Mouse (Mus musculus): Measurements from ENCODE around the gene Shroom4. TPM values are rescaled to one million over a fixed set of nuclear protein-coding genes. Genes with fewer than 3 reads are reported as not detected.

Shroom4 gene
- polyA plus RNA-seq, 1 experiment = 3.3 TPM

DNA sequence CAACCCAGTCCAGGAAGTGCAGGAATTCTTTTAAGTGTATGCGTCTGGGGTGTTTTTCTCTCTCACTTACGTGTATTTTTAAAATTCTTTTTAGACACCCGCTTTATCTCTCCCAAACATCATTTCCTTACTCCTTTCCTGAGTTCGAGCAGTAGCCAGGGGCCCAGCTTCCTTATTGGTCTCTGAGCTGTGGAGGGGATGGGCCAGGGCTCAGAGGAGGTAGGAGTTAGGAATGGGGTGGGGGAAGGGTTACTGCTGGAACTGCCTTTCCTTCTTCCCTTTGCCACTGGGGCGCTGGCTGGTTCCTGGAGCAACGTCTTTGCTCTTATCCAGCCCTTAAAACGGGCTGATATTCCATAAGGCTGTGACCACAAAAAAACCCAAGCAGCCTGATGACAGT is 177.3 kb downstream of the Shroom4 start:
- H3K4me1 ChIP-seq (ENCODE audit: control insufficient read depth, insufficient read depth, insufficient read length, low read length) = peaks cover 2% of the 10 kb centered on the region
- H3K27ac ChIP-seq (replicated peaks; ENCODE audit: low read depth, low read length) = peak overlapping the region; percentile 100
- H3K4me3 ChIP-seq (ENCODE audit: insufficient read depth, low read depth, low read length) = peak overlapping the region; percentile 80

DNA sequence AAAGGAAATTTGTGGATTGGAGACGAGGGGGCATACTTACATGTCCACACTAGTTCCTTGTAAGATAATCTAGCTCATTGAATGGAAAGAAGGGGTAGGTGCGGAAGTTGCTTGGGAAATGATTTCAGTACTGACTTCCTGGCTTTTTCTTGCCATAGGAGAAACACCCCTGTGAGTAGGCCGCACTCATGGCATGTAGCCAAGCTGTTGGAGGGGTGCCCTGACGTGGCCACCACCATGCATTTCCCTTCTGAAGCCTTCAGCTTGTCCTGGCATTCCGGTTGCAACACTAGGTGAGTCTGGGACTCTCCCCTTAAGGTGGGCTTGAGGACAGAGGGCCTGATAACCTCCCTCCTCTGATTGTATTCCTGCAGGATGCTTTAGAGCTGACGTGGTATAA is 181.0 kb downstream of the Shroom4 start:
- Histone ChIP-seq H3K4me3 (ENCODE audit: insufficient read depth, low read depth, low read length) (peak overlapping the region; percentile 13; the same call in 1 of the 2 replicates), H3K4me1 (ENCODE audit: control insufficient read depth, insufficient read depth, insufficient read length, low read length) (peaks cover 7% of the 10 kb centered on the region), H3K27ac (replicated peaks; ENCODE audit: low read depth, low read length) (peak overlapping the region; percentile 37; the same call in 1 of the 2 replicates)

DNA sequence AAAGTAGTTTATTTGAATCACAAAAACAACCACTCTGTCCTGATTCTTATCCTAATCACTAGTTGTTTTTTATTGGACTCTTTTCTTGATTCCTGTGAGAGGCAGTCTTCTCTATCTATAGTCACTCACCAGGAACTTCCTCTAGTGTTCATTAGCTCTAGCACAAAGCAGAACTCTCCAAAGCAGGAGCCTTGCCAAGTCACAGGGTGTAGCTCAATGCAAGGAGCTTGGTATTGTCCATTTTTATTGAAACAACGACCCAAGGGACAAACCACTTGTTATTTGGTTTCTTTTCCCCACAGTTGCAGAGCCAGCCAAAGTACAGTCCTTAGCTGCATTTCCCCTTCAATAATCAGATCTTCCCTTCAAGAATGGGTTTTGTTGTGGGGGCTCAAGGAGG is 181.5 kb downstream of the Shroom4 start:
- H3K4me3 ChIP-seq (ENCODE audit: insufficient read depth, low read depth, low read length) = no peak overlapping the region
- peaks cover 7% of the 10 kb centered on the region for H3K4me1 ChIP-seq (ENCODE audit: control insufficient read depth, insufficient read depth, insufficient read length, low read length)
- H3K27ac ChIP-seq (replicated peaks; ENCODE audit: low read depth, low read length) = no peak overlapping the region

DNA sequence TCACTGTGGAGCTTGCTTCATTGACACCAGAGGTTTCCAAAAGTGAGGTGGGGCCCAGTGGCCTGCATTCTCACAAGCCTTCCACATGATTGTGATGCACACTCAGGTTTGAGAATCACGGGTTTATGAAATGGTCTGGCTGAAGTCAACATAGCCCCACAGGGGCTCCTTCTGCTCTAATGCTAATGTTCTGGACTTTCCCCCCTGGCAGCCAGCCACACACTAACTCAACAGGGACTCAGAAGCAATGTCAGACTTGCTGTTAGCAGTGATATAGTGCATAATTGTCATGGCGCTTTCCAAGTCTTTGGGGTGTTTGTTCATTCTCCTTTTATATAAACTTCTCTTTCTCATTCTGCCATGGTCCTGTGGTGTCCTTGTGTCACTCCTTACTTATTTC is 183.0 kb downstream of the Shroom4 start:
- no peak overlapping the region for H3K4me3 ChIP-seq (ENCODE audit: insufficient read depth, low read depth, low read length)
- peaks cover 7% of the 10 kb centered on the region for H3K4me1 ChIP-seq (ENCODE audit: control insufficient read depth, insufficient read depth, insufficient read length, low read length)

DNA sequence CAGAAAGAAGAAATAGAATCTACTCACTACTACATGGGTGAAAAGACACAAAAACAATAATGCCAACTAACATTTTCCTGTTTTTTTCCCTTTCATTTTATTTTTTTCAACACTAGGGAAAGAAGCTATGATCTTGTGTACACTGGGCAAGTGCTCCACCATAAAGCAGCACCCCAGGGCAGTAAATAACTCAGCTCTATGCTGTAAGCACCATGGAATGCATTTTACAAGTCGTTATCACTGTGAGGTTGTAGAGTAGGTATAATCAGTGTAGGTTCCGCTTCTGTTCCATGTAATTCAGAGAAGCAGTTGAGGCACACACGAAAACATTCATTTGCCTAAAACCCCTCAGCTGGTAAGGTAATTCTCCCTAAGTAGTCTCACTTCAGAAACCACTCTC is 194.5 kb downstream of the Shroom4 start:
- H3K27ac ChIP-seq (replicated peaks; ENCODE audit: low read depth, low read length) = no peak overlapping the region
- H3K4me1 ChIP-seq (ENCODE audit: control insufficient read depth, insufficient read depth, insufficient read length, low read length) = no peaks in the 10 kb centered on the region; the same call in 1 of the 2 replicates
- no peak overlapping the region for H3K4me3 ChIP-seq (ENCODE audit: insufficient read depth, low read depth, low read length)

More for the DNA sequence above, 183.0 kb downstream of the Shroom4 start:
- H3K27ac ChIP-seq (replicated peaks; ENCODE audit: low read depth, low read length) = no peak overlapping the region

DNA sequence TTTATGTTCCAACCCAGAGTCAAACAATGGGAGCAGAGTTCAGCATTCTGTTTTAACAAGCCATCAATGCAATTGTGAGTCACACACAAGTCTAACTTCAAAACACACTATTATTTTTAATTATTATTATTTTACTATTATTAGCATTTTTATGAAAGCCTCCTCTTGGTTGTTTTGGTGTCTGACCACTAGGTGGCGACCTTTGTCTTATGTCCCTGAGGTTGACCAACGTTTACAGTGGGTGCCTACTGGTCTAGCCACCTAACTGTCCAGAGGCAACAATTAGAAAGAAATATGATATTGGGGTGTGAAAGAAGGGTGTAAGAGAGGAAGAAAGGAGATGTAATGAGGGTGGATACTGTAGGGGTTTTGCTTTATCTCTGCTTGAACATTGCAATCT is 254.4 kb downstream of the Shroom4 start:
- Histone ChIP-seq H3K27ac (replicated peaks; ENCODE audit: low read depth, low read length) (no peak overlapping the region), H3K4me1 (ENCODE audit: control insufficient read depth, insufficient read depth, insufficient read length, low read length) (no peaks in the 10 kb centered on the region), H3K4me3 (ENCODE audit: insufficient read depth, low read depth, low read length) (no peak overlapping the region)

DNA sequence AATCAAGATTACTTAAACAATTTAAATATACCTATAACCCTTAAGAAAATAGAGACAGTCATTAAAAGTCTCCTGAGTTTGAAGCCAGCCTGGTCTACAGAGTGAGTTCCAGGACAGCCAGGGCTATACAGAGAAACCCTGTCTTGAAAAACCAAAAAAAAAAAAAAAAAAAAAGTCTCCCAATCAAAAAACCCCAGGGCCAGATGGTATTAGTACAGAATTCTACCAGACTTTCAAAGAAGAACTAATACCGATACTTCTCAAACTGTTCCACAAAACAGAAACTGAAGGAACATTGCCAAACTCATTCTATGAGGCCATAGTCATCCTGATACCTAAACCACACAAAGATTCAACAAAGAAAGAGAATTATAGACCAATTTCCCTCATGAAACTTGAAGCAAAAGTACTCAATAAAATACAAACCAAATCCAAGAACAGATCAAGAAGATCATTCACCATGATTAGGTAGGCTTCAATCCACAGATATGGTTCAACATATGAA is 259.2 kb downstream of the Shroom4 start:
- H3K27ac ChIP-seq (replicated peaks; ENCODE audit: low read depth, low read length) = no peak overlapping the region
- H3K4me3 ChIP-seq (ENCODE audit: insufficient read depth, low read depth, low read length) = no peak overlapping the region
- no peaks in the 10 kb centered on the region for H3K4me1 ChIP-seq (ENCODE audit: control insufficient read depth, insufficient read depth, insufficient read length, low read length)

Other genes with a start within 250 kb of the Shroom4 start
- not detected in 2 replicates for gene Nudt10, start 226.8 kb upstream of the Shroom4 start, polyA plus RNA-seq (2012; ENCODE audit: insufficient read depth, insufficient read length, missing spikeins)
- not detected in 2 replicates for gene Bmp15, start 79.1 kb upstream of the Shroom4 start, polyA plus RNA-seq (2012; ENCODE audit: insufficient read depth, insufficient read length, missing spikeins)